Mouse (Mus musculus) CD8-positive naive resting alpha-beta T cell, adult 2 months (primary cell): ENCODE data around the gene Tmem59l.
A peak's percentile ranks its signal among the peaks of the same experiment; 100 is the strongest.

ENCODE experiments used
- DNase-seq, 2 experiments: peaks; one replicate each; pipeline ENCODE4 v3.0.0; 2022; ENCODE audit warnings: low read depth in 2 of 2, low spot score in 2 of 2

Gene Tmem59l

GRCm38 (mm10) chr8:70462516-70462813 is 24.7 kb downstream of the Tmem59l start:
- DNase-seq = no peak

GRCm38 (mm10) chr8:70461765-70462515 is 25.2 kb downstream of the Tmem59l start:
- no peak for DNase-seq

GRCm38 (mm10) chr8:70460606-70461005 is 26.6 kb downstream of the Tmem59l start:
- no peak for DNase-seq

- no peak for DNase-seq
Measured at GRCm38 (mm10) chr8:70460199-70460598, 27.0 kb downstream of the Tmem59l start.

GRCm38 (mm10) chr8:70459636-70460035 is 27.5 kb downstream of the Tmem59l start:
- DNase-seq = no peak

- no peak for DNase-seq
Measured at GRCm38 (mm10) chr8:70458462-70458861, 28.7 kb downstream of the Tmem59l start.

- no peak for DNase-seq
Measured at GRCm38 (mm10) chr8:70457882-70458281, 29.3 kb downstream of the Tmem59l start.

GRCm38 (mm10) chr8:70456996-70457395 is 30.2 kb downstream of the Tmem59l start:
- no peak for DNase-seq

GRCm38 (mm10) chr8:70453852-70454251 is 33.3 kb downstream of the Tmem59l start:
- DNase-seq = no peak

GRCm38 (mm10) chr8:70452196-70452966 is 34.8 kb downstream of the Tmem59l start:
- DNase-seq = no peak

GRCm38 (mm10) chr8:70447639-70448420 is 39.3 kb downstream of the Tmem59l start:
- no peak for DNase-seq

GRCm38 (mm10) chr8:70445988-70446387 is 41.2 kb downstream of the Tmem59l start:
- DNase-seq = no peak

- DNase-seq = no peak
Measured at GRCm38 (mm10) chr8:70443326-70443725, 43.8 kb downstream of the Tmem59l start.

GRCm38 (mm10) chr8:70441565-70441964 is 45.6 kb downstream of the Tmem59l start:
- no peak for DNase-seq

- DNase-seq = no peak
Measured at GRCm38 (mm10) chr8:70440246-70440645, 46.9 kb downstream of the Tmem59l start.

GRCm38 (mm10) chr8:70439848-70440179 is 47.3 kb downstream of the Tmem59l start:
- DNase-seq = no peak

GRCm38 (mm10) chr8:70439055-70439847 is 47.9 kb downstream of the Tmem59l start, which contains the start of gene Crtc1:
TSS of gene Crtc1 (minus strand) at chr8:70439579.
- DNase-seq = peak; percentile 98 to 99

GRCm38 (mm10) chr8:70438423-70438822 is 48.7 kb downstream of the Tmem59l start:
- DNase-seq = no peak

- DNase-seq = no peak
Measured at GRCm38 (mm10) chr8:70435156-70435555, 52.0 kb downstream of the Tmem59l start.
